Mouse (Mus musculus) midbrain, embryonic 12.5 days (tissue): ENCODE results near the gene Klf11. TPM values are rescaled to one million over a fixed set of nuclear protein-coding genes. Genes with fewer than 3 reads are reported as not detected.
A peak's percentile ranks its signal among the peaks of the same experiment; 100 is the strongest.

ENCODE experiments used
- ATAC-seq: fragments of 200-750 bp; cut with Nextera tagmentation; 2 replicates; pipeline ENCODE4 v1.8.0; 2017; ENCODE audit warnings: low read depth, moderate TSS enrichment, moderate library complexity; ENCODE audit not compliant: low FRiP score
- H3K27ac ChIP-seq: fragments of 300-500 bp; sonication (generic); replicated peaks from 2 replicates; pipeline ENCODE4 v1.5.1; 2016; ENCODE audit warnings: mild to moderate bottlenecking
- H3K27me3 ChIP-seq: fragments of 300-500 bp; sonication (generic); 2 replicates; pipeline ENCODE4 v1.6.1; 2016; ENCODE audit warnings: mild to moderate bottlenecking
- H3K36me3 ChIP-seq: fragments of 300-500 bp; sonication (generic); 2 replicates; pipeline ENCODE4 v1.6.1; 2016
- H3K4me1 ChIP-seq: fragments of 300-500 bp; sonication (generic); 2 replicates; pipeline ENCODE4 v1.6.1; 2016
- H3K4me2 ChIP-seq: fragments of 300-500 bp; sonication (generic); replicated peaks from 2 replicates; pipeline ENCODE4 v1.6.1; 2016; ENCODE audit warnings: mild to moderate bottlenecking, moderate library complexity
- H3K4me3 ChIP-seq: fragments of 300-500 bp; sonication (generic); 2 replicates; pipeline ENCODE4 v1.5.1; 2016; ENCODE audit warnings: mild to moderate bottlenecking
- H3K9ac ChIP-seq: fragments of 300-500 bp; sonication (generic); replicated peaks from 2 replicates; pipeline ENCODE4 v1.6.1; 2016; ENCODE audit warnings: mild to moderate bottlenecking, moderate library complexity
- H3K9me3 ChIP-seq: fragments of 300-500 bp; sonication (generic); 2 replicates; pipeline ENCODE4 v1.6.1; 2016; ENCODE audit warnings: mild to moderate bottlenecking
- WGBS: fragments of 180-500 bp; shearing (Covaris S2); methylation state at CpG from one replicate; pipeline ENCODE4 v1.1.7; 2016; 5-methylcytosine and 5-hydroxymethylcytosine counted together
- polyA plus RNA-seq: library from polyadenylated mRNA; unstranded; fragments of >200 nt; fragmentation: Nextera tagmentation; extraction: Ambion mirVana; gene quantifications from 2 replicates; pipeline ENCODE4 v1.2.1, GENCODE M21; 2016

Gene Klf11
- 19.4 and 19.7 TPM in 2 replicates for polyA plus RNA-seq

DNA sequence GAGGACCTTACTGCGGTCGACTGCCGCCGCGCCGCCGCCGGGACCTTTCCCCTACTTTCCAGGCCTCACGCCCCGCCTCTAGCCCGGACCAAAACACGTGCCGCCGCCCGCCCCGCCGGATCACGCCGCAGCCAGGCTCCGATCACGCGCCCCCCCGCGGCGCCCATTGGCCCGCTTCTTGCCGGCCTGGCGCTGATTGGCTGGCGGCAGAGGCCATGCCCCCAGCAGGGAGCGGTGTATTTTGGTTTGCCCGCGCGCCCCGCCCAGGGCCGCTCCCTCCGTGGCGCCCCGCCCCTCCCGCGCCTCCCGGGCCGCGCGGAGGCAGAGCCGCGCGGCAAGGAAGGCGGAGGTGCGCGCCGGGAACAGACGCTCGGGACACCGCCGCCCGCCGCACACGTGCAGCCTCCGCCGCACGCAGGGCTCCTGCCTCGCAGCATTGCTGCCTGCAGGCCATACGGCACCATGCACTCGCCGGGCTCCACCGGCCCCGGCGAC, at the start of gene Klf11:
TSS of gene Klf11 (plus strand) at position 212 of the 495 bp plus-strand sequence.
- H3K4me1 ChIP-seq = peaks cover 26% of the 10 kb centered on the region
- H3K9me3 ChIP-seq = no peaks in the 10 kb centered on the region
- peaks cover 25% of the 10 kb centered on the region for H3K36me3 ChIP-seq
- H3K9ac ChIP-seq = peak within 1 kb of the TSS; percentile 88
- ATAC-seq = peak; percentile 93
- H3K4me2 ChIP-seq = peak within 1 kb of the TSS; percentile 71
- H3K27ac ChIP-seq = peak within 1 kb of the TSS; percentile 93
- H3K4me3 ChIP-seq = peak within 1 kb of the TSS; percentile 87
- peaks cover 19% of the 10 kb centered on the region for H3K27me3 ChIP-seq
- under 1% methylated on average over 67 of the region's 68 CpGs for WGBS

DNA sequence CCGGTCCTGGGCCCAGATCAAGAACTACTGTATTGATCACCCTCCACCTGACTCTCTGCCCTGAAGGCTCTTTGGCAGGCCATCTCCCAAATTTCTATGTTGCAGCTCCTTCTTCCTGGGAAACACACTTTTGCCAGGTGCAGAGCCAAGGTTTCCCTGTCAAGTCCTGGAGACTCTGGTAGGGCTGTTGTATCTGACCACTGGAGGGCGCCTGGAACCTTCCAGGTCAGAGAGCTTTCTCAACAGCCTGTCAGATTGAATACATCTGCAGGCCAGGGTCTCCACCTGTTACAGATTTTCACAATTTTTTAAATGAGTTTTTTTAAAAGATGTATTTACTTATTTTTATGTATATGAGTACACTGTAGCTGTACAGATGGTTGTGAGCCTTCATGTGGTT, 47.8 kb upstream of the Klf11 start:
- Histone ChIP-seq H3K36me3 (no peaks in the 10 kb centered on the region), H3K9me3 (no peaks in the 10 kb centered on the region), H3K9ac (no peak overlapping the region), H3K4me1 (peaks cover 2% of the 10 kb centered on the region; the same call in 1 of the 2 replicates), H3K4me2 (no peak overlapping the region), H3K27me3 (no peaks in the 10 kb centered on the region), H3K4me3 (no peak overlapping the region), H3K27ac (no peak overlapping the region)
- ATAC-seq = no peak
- 26% methylated on average over 2 of the region's 2 CpGs for WGBS

DNA sequence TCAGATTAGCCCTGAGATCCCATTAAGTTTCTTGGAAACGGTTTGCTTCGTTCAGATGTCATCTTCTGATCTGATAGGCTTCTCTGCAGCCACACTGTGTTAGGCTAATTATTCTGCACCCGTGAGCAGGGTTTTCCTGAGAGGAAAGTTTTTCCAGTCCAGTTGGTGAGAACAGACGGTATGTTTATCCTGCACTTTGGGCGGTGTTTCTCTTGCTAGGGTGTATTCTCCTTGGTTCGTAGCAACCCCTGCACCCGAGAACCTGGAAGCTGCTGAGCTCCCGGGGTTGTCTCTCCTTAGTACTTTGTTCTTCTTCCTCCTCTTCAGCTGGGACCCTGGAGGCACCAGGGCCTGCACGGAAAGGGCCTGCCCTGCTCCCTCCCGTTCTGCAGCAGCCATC, 44.9 kb upstream of the Klf11 start:
- 58% methylated on average over 10 of the region's 10 CpGs for WGBS
- no peaks in the 10 kb centered on the region for H3K27me3 ChIP-seq
- H3K9me3 ChIP-seq = no peaks in the 10 kb centered on the region
- H3K27ac ChIP-seq = no peak overlapping the region
- H3K36me3 ChIP-seq = no peaks in the 10 kb centered on the region
- no peak overlapping the region for H3K9ac ChIP-seq
- H3K4me2 ChIP-seq = no peak overlapping the region
- no peak for ATAC-seq
- H3K4me3 ChIP-seq = no peak overlapping the region
- H3K4me1 ChIP-seq = peaks cover 2% of the 10 kb centered on the region; the same call in 1 of the 2 replicates

DNA sequence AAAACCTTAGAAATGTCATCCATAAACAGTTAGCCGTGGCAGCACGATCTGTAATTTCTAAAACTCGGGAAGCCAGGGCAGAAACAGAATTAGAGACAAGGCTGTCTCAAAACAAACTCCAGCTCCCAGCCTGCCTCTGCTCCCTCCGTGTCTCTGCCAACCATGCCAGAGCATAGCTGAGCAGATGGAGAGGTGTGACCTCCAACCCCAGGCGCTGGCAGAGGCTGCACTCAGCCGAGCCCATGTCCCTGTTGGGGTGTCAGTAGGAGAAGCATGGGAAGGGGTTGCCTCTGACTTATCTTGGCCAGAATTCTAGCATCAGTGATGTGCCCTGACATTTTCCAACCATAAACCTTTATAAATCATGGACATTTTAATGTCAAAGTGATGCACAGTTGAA, 38.5 kb upstream of the Klf11 start:
- H3K9me3 ChIP-seq = no peaks in the 10 kb centered on the region
- WGBS = 86% methylated on average over 6 of the region's 6 CpGs
- no peaks in the 10 kb centered on the region for H3K27me3 ChIP-seq
- H3K9ac ChIP-seq = no peak overlapping the region
- H3K4me3 ChIP-seq = no peak overlapping the region
- no peak overlapping the region for H3K27ac ChIP-seq
- ATAC-seq = no peak
- no peak overlapping the region for H3K4me2 ChIP-seq
- H3K4me1 ChIP-seq = no peaks in the 10 kb centered on the region
- H3K36me3 ChIP-seq = no peaks in the 10 kb centered on the region

DNA sequence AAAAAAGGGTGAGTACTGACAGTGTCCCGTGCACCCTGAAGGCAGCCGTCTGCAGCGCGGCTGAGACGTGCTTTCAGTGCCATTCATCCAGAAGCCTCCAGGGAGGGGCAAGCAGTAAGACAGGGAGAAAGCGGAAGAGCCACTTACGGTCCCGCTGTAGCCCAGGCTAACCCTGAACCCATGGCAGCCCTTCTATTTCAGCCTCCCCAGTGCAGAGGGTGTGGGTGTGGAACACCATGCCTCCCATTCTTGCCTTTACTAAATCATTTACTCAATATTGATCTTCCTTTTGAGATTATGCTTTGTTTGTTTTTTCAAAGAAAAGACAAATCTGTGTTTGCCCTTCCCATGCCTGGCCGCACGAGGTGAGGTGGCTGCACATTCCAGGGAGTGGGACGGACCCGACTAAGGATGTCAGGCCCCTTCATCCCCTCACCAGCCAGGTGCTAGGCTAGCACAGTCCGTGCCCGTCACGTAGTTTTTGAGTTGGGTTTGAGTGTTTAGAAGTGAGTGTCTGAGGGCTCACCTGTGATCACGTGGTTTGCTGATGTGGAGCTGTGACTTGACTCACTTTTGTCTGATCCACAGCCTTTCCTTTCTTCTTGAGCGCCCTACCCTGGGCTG, 36.5 kb upstream of the Klf11 start:
- no peak for ATAC-seq
- no peak overlapping the region for H3K4me2 ChIP-seq
- no peak overlapping the region for H3K9ac ChIP-seq
- WGBS = 80% methylated on average over 17 of the region's 17 CpGs
- no peaks in the 10 kb centered on the region for H3K9me3 ChIP-seq
- H3K4me1 ChIP-seq = no peaks in the 10 kb centered on the region
- H3K4me3 ChIP-seq = no peak overlapping the region
- no peak overlapping the region for H3K27ac ChIP-seq
- H3K36me3 ChIP-seq = no peaks in the 10 kb centered on the region
- H3K27me3 ChIP-seq = no peaks in the 10 kb centered on the region

DNA sequence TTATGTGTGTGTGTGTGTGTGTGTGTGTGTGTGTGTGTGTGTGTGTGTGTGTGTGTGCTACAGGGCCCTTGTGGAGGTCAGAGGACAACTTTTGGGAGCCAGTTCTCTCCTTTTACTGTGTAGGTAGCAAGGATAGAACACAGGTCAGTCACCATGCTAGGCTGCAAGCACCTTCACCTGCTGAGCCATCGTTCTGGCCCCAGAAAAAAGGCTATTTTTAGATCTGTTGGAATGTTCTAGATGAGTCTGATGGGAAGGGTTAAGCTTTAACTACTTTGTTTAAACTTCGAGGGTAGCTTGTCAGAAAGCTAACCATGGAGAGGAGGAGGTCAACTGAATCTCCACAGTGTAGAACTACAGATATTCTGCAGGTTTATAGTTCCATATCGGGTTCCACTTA, 35.9 kb upstream of the Klf11 start:
- 90% methylated on average over 3 of the region's 3 CpGs for WGBS
- no peak overlapping the region for H3K9ac ChIP-seq
- no peaks in the 10 kb centered on the region for H3K9me3 ChIP-seq
- H3K4me2 ChIP-seq = no peak overlapping the region
- ATAC-seq = no peak
- no peak overlapping the region for H3K27ac ChIP-seq
- H3K36me3 ChIP-seq = no peaks in the 10 kb centered on the region
- no peaks in the 10 kb centered on the region for H3K4me1 ChIP-seq
- no peaks in the 10 kb centered on the region for H3K27me3 ChIP-seq
- no peak overlapping the region for H3K4me3 ChIP-seq

DNA sequence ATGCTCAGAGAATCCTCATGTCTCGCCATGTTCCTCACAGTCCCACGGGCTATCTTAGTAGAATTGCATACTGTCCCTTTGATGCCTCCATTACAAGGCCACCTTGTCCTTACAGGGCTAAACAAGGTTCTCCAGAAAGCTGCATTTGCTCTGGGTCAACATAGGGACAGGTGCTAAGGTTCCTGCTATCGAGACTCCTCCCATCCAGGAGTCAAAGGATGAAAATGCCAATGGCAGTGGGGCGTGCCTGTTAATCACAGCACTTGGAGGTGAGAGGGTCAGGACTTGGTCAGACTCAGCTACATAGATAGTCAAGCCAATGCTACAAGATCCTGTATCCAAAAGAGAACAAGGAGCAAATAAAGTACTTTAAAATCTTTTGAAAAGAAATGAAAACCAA, 31.6 kb upstream of the Klf11 start:
- Histone ChIP-seq H3K4me3 (no peak overlapping the region), H3K4me1 (peaks cover 7% of the 10 kb centered on the region; the same call in 1 of the 2 replicates), H3K9me3 (no peaks in the 10 kb centered on the region), H3K27ac (no peak overlapping the region), H3K27me3 (no peaks in the 10 kb centered on the region), H3K9ac (no peak overlapping the region), H3K4me2 (no peak overlapping the region), H3K36me3 (no peaks in the 10 kb centered on the region)
- WGBS = 87% methylated on average over 4 of the region's 4 CpGs
- no peak for ATAC-seq

DNA sequence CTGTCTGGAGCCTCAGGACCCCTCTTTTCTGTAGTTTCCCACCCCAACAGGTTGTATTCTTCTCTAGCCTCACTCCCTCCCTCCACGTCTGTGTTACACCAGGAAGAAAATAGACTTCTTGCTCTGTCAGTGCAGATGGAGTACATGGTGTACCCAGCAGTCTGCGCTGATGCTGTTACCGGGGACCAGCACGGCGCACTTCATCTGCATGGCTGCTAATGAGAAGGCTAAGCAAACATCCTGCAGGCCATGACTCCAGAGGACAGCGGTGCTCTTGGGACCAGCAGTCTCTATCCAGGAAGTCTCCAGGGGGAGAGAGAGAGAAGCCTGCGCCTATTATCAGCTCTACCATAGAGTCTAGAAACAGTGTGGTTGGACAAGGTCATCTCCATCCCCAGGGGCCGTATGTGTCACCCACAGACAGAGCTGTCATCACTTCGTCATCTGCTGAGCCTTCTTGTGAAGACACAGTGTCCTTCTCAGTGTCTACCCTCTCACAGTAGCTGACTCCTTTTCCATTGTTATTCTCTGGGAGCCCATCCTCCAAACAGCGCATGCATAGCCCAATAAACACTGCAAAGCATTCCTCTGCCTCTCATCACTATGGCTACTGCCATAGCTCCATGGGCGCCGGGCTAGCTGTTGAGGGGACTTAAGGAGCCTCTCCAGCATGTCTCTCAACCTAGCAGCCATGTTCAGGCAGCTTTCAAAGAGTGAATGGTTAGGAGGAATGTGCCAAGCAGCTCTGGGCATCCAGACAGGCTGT, 27.4 kb upstream of the Klf11 start:
- Histone ChIP-seq H3K4me1 (peaks cover 7% of the 10 kb centered on the region; the same call in 1 of the 2 replicates), H3K4me3 (no peak overlapping the region), H3K9ac (no peak overlapping the region), H3K36me3 (no peaks in the 10 kb centered on the region), H3K27me3 (no peaks in the 10 kb centered on the region), H3K9me3 (no peaks in the 10 kb centered on the region), H3K4me2 (no peak overlapping the region), H3K27ac (no peak overlapping the region)
- WGBS = 58% methylated on average over 12 of the region's 12 CpGs
- ATAC-seq = peak; percentile 47; the same call in 1 of the 2 replicates

DNA sequence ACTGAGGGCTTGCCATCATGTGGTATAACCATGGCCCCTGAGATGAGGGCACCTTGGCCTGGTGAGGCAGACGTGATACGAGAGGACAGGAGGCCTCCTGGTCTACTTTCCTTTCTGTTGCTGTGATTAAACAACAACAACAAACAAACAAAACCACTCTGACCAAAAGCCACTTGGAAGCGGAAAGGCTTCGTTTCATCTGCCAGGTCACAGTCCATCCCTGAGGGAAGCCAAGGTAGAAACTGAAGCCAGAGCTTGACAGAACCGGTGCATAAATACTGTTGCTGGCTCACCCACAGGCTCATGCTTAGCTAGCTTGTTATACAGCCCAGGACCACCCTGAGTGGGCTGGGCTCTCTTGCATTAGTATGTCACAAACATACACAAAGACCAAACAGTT, 24.7 kb upstream of the Klf11 start:
- Histone ChIP-seq H3K4me3 (no peak overlapping the region), H3K36me3 (no peaks in the 10 kb centered on the region), H3K9me3 (no peaks in the 10 kb centered on the region), H3K27me3 (no peaks in the 10 kb centered on the region), H3K9ac (no peak overlapping the region), H3K4me1 (peaks cover 7% of the 10 kb centered on the region; the same call in 1 of the 2 replicates), H3K4me2 (no peak overlapping the region), H3K27ac (no peak overlapping the region)
- no peak for ATAC-seq
- WGBS = 88% methylated on average over 5 of the region's 5 CpGs

- H3K36me3 ChIP-seq = no peaks in the 10 kb centered on the region
- no peaks in the 10 kb centered on the region for H3K9me3 ChIP-seq
- H3K27ac ChIP-seq = no peak overlapping the region
- 67% methylated on average over 3 of the region's 3 CpGs for WGBS
- no peak overlapping the region for H3K4me3 ChIP-seq
- no peak overlapping the region for H3K9ac ChIP-seq
- H3K27me3 ChIP-seq = no peaks in the 10 kb centered on the region
- peaks cover 7% of the 10 kb centered on the region; the same call in 1 of the 2 replicates for H3K4me1 ChIP-seq
- no peak overlapping the region for H3K4me2 ChIP-seq
- ATAC-seq = no peak
Measured at GRCm38 (mm10) chr12:24627215-24627614, 23.9 kb upstream of the Klf11 start.

- WGBS = 74% methylated on average over 1 of the region's 1 CpGs
- Histone ChIP-seq H3K4me2 (no peak overlapping the region), H3K27ac (no peak overlapping the region), H3K9ac (no peak overlapping the region), H3K36me3 (no peaks in the 10 kb centered on the region), H3K4me3 (no peak overlapping the region), H3K27me3 (no peaks in the 10 kb centered on the region), H3K4me1 (no peaks in the 10 kb centered on the region), H3K9me3 (no peaks in the 10 kb centered on the region)
- no peak for ATAC-seq
Measured at GRCm38 (mm10) chr12:24630220-24630619, 20.9 kb upstream of the Klf11 start.

- Histone ChIP-seq H3K4me1 (no peaks in the 10 kb centered on the region), H3K27ac (no peak overlapping the region), H3K4me2 (no peak overlapping the region), H3K9ac (no peak overlapping the region), H3K9me3 (no peaks in the 10 kb centered on the region), H3K4me3 (no peak overlapping the region), H3K36me3 (no peaks in the 10 kb centered on the region), H3K27me3 (no peaks in the 10 kb centered on the region)
- ATAC-seq = no peak
- whole genome bisulfite sequencing = 69% methylated on average over 4 of the region's 4 CpGs
Measured at GRCm38 (mm10) chr12:24632404-24632803, 18.7 kb upstream of the Klf11 start.
